Comparison of ENCODE assay signal across 7 mouse cellular contexts in the genomic region with DNA sequence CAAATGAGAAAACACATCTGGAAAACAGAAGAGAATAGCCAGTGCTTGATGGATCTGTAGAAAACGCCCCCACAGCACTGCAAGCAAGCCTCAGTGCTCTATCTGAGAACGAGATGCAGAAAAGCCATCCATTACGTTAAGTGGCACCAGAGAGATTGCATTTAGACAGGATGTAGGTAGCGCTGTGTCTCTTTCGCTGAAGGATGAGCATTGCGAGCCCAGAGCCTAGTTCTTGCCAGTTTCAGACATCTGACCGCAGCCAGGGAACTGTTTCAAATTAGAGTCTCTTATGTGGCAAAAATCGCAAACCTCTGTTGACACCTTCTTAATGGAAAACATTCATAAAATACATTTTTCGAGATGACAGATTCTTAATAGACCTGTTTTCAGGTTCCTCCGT. TPM values are rescaled to one million over a fixed set of nuclear protein-coding genes. Genes with fewer than 3 reads are reported as not detected.
DNase-seq lines count a peak whose midpoint lies in the region; ATAC-seq and TF ChIP-seq lines count a peak whose summit lies in the region.

No protein-coding gene starts in this region.

- 6% methylated on average over 10 of the region's 10 CpGs for WGBS in lung, adult 2 months
- 22% methylated on average over 10 of the region's 10 CpGs for WGBS in heart, embryonic 12.5 days
- 5% methylated on average over 10 of the region's 10 CpGs for WGBS in limb, embryonic 13.5 days

- no peaks in the 10 kb centered on the region for H3K9me3 ChIP-seq in heart, embryonic 12.5 days (replicated peaks)
- no peaks in the 10 kb centered on the region for H3K9me3 ChIP-seq in limb, embryonic 13.5 days

- no peaks in the 10 kb centered on the region for H3K27me3 ChIP-seq in heart, embryonic 12.5 days (replicated peaks)
- H3K27me3 ChIP-seq in limb, embryonic 13.5 days = no peaks in the 10 kb centered on the region

- no peak for ATAC-seq in heart, embryonic 12.5 days (ENCODE audit: insufficient number of reproducible peaks, low FRiP score)
- no peak for ATAC-seq in limb, embryonic 13.5 days (ENCODE audit: low FRiP score, low read depth)
- ATAC-seq in megakaryocyte-erythroid progenitor cell, adult 5-6 weeks (replicated peaks; ENCODE audit: low FRiP score, low TSS enrichment, poor library complexity, severe bottlenecking) = no peak

- H3K4me2 ChIP-seq in heart, embryonic 12.5 days = peak overlapping the region; percentile 73
- peak overlapping the region; percentile 74 for H3K4me2 ChIP-seq in limb, embryonic 13.5 days (replicated peaks)

- H3K4me1 ChIP-seq in lung, adult 2 months (ENCODE audit: control insufficient read depth, insufficient read depth, low read length) = peaks cover 11% of the 10 kb centered on the region
- H3K4me1 ChIP-seq in heart, embryonic 12.5 days (replicated peaks) = peaks cover 35% of the 10 kb centered on the region
- H3K4me1 ChIP-seq in limb, embryonic 13.5 days = peaks cover 40% of the 10 kb centered on the region

- peak overlapping the region; percentile 49; the same call in 1 of the 2 replicates for H3K27ac ChIP-seq in heart, embryonic 12.5 days (ENCODE audit: poor library complexity, severe bottlenecking)
- no peak overlapping the region for H3K27ac ChIP-seq in limb, embryonic 13.5 days

- peaks cover 24% of the 10 kb centered on the region for H3K36me3 ChIP-seq in heart, embryonic 12.5 days
- H3K36me3 ChIP-seq in limb, embryonic 13.5 days = peaks cover 22% of the 10 kb centered on the region

- TF ChIP-seq POLR2A in lung, adult 2 months (IDR thresholded peaks at IDR 0.05; ENCODE audit: borderline replicate concordance, extremely low read depth, low read depth, low read length) = no peak

- H3K9ac ChIP-seq in heart, embryonic 12.5 days = peak overlapping the region; percentile 98
- peak overlapping the region; percentile 97 for H3K9ac ChIP-seq in limb, embryonic 13.5 days

- no peak for TF ChIP-seq CTCF in lung, adult 2 months (IDR thresholded peaks at IDR 0.05; ENCODE audit: insufficient read depth, low read length)

- H3K4me3 ChIP-seq in lung, adult 2 months (replicated peaks; ENCODE audit: extremely low read depth, low read depth, low read length) = peak overlapping the region; percentile 88
- peak overlapping the region; percentile 92 for H3K4me3 ChIP-seq in heart, embryonic 12.5 days
- H3K4me3 ChIP-seq in limb, embryonic 13.5 days = peak overlapping the region; percentile 94

- DNase-seq in lung, adult 2 months = no peak
- DNase-seq in lung, adult 18-20 months = no peak
- DNase-seq in brain, embryonic 18.5 days (ENCODE audit: low read depth, low spot score) = peak; percentile 16
- peak; percentile 45 for DNase-seq in neural tube, embryonic 10.5 days (ENCODE audit: extremely low spot score, low spot score)

RNA-seq across cellular contexts. Expression of a gene that starts 1.1 kb away (rescaled TPM):
- 49.2 and 56.4 TPM in 2 replicates for polyA plus RNA-seq in lung, adult 2 months (2012; rRNA removed)
- polyA plus RNA-seq in heart, embryonic 12.5 days (2016; fragmentation: Nextera tagmentation; extraction: Ambion mirVana) = 27.3 and 32.4 TPM in 2 replicates
- polyA plus RNA-seq in limb, embryonic 13.5 days (2015; fragmentation: Nextera tagmentation; extraction: Ambion mirVana) = 18.8 and 23.5 TPM in 2 replicates
- total RNA-seq in megakaryocyte-erythroid progenitor cell, adult 5-6 weeks (2014; fragmentation: Nextera tagmentation) = 6.3 and 9.2 TPM in 2 replicates
- total RNA-seq in megakaryocyte-erythroid progenitor cell, adult 5-6 weeks (2017) = 4.3 and 5.7 TPM in 2 replicates

Comparison
In these comparisons a context has a peak if more than half of its experiments do, and no peak if none do; other contexts are left out.
1. DNase-seq: peak in brain, embryonic 18.5 days (single experiment) and neural tube, embryonic 10.5 days (single experiment); none in lung, adult 2 months (single experiment) and lung, adult 18-20 months (0 of 2).
2. Peak in every context shown above with its lines, with median percentiles within 50 percentile points of each other: H3K4me3 ChIP-seq.